Mouse (Mus musculus): Measurements from ENCODE around the gene Atf5. TPM values are rescaled to one million over a fixed set of nuclear protein-coding genes. Genes with fewer than 3 reads are reported as not detected.

The Atf5 gene
- total RNA-seq, 4 experiments from 2014 or later = 55.1 to 71.1 (median 64.7) TPM

GRCm38 (mm10) chr7:44770046-44770578 lies 46.3 kb downstream of the Atf5 start:
- peak; percentile 55 for DNase-seq (ENCODE audit: low spot score)

- DNase-seq (ENCODE audit: low spot score) = no peak
These were observed 48.3 kb downstream of the Atf5 start for GRCm38 (mm10) chr7:44768129-44768528.

Small RNA genes lying within 50 kb of the gene (microRNA-seq; reads per million reads assigned to microRNA genes)
- not detected for gene Mir707

Other genes with a start within 250 kb of the Atf5 start
- gene Napsa, start 244.3 kb downstream of the Atf5 start, total RNA-seq (2022) = 1 to 10 TPM in 1 of 4 experiments, under 1 TPM in 3; 0.28 to 1.9 (median 0.37) TPM
- gene Kcnc3, start 226.0 kb downstream of the Atf5 start, total RNA-seq (2022) = 1 to 10 TPM; 2.7 to 4.0 (median 2.7) TPM
- gene Myh14, start 145.8 kb downstream of the Atf5 start, total RNA-seq (2022) = 100 to 1,000 TPM in 1 of 4 experiments, 10 to 100 TPM in 3; 88.0 to 111 (median 88.2) TPM
- not detected for gene Izumo2, start 107.9 kb downstream of the Atf5 start, total RNA-seq (2022)
- gene Vrk3, start 68.2 kb downstream of the Atf5 start, total RNA-seq (2022) = 10 to 100 TPM; 23.5 to 29.3 (median 27.3) TPM
- gene Zfp473, start 65.6 kb downstream of the Atf5 start, total RNA-seq (2022) = under 1 TPM in 2 of 4 experiments, not detected in 2; 0.06 to 0.09 TPM
- gene Nup62, start 570 bp downstream of the Atf5 start, total RNA-seq (2022) = 10 to 100 TPM; 18.7 to 32.3 (median 24.4) TPM
- 1 to 10 TPM in 2 of 4 experiments, under 1 TPM in 2; 0.35 to 1.2 (median 0.88) TPM for gene Il4i1, start 271 bp downstream of the Atf5 start, total RNA-seq (2022)
- gene Akt1s1, start 32.3 kb upstream of the Atf5 start, total RNA-seq (2022) = 10 to 100 TPM; 64.3 to 76.2 (median 70.5) TPM
- gene Tbc1d17, start 32.4 kb upstream of the Atf5 start, total RNA-seq (2022) = 10 to 100 TPM; 40.7 to 59.5 (median 51.5) TPM
- 10 to 100 TPM; 17.8 to 20.6 (median 19.6) TPM for gene Pnkp, start 40.5 kb upstream of the Atf5 start, total RNA-seq (2022)
- gene Ptov1, start 53.1 kb upstream of the Atf5 start, total RNA-seq (2022) = 100 to 1,000 TPM; 178 to 199 (median 189) TPM
- 10 to 100 TPM; 79.8 to 88.1 (median 85.0) TPM for gene Med25, start 76.1 kb upstream of the Atf5 start, total RNA-seq (2022)
- gene Fuz, start 79.4 kb upstream of the Atf5 start, total RNA-seq (2022) = 10 to 100 TPM; 14.9 to 18.5 (median 17.4) TPM
- gene Ap2a1, start 112.8 kb upstream of the Atf5 start, total RNA-seq (2022) = 10 to 100 TPM; 61.0 to 74.9 (median 67.2) TPM
- gene Tsks, start 126.5 kb upstream of the Atf5 start, total RNA-seq (2022) = not detected
- 1 to 10 TPM; 1.4 to 2.7 (median 1.8) TPM for gene Cpt1c, start 158.2 kb upstream of the Atf5 start, total RNA-seq (2022)
- gene Prmt1, start 169.9 kb upstream of the Atf5 start, total RNA-seq (2022) = 100 to 1,000 TPM in 2 of 4 experiments, 10 to 100 TPM in 2; 88.3 to 107 (median 102) TPM
- gene Irf3, start 181.0 kb upstream of the Atf5 start, total RNA-seq (2022) = 10 to 100 TPM; 23.2 to 31.9 (median 27.0) TPM
- gene Bcl2l12, start 182.1 kb upstream of the Atf5 start, total RNA-seq (2022) = 10 to 100 TPM in 3 of 4 experiments, 1 to 10 TPM in 1; 8.6 to 13.5 (median 11.0) TPM
- 10 to 100 TPM; 46.8 to 56.2 (median 49.7) TPM for gene Scaf1, start 199.7 kb upstream of the Atf5 start, total RNA-seq (2022)
- gene Rras, start 201.3 kb upstream of the Atf5 start, total RNA-seq (2022) = 10 to 100 TPM; 40.2 to 49.8 (median 44.1) TPM
- gene Prr12, start 236.2 kb upstream of the Atf5 start, total RNA-seq (2022) = 10 to 100 TPM; 22.4 to 26.3 (median 24.9) TPM
- gene Nosip, start 245.8 kb upstream of the Atf5 start, total RNA-seq (2022) = 10 to 100 TPM; 30.6 to 33.8 (median 32.7) TPM
- gene Prrg2, start 246.0 kb upstream of the Atf5 start, total RNA-seq (2022) = 1 to 10 TPM; 5.6 to 7.8 (median 6.7) TPM